Mouse (Mus musculus) kidney, postnatal 10 days (tissue): Measurements from ENCODE around the gene Esrp2.

ENCODE experiments used
- DNase-seq: peaks from one replicate; pipeline ENCODE4 v3.0.0; 2021; ENCODE audit warnings: mixed read lengths

The Esrp2 gene

GRCm38 (mm10) chr8:106136156-106137130 is at the start of gene Esrp2:
Gene Esrp2, minus strand, starts transcription at chr8:106136974.
- peak; percentile 89 for DNase-seq

GRCm38 (mm10) chr8:106186394-106186793 is 49.6 kb upstream of the Esrp2 start:
- DNase-seq, result no peak

GRCm38 (mm10) chr8:106185628-106186270 is 49.0 kb upstream of the Esrp2 start:
- DNase-seq, result no peak

GRCm38 (mm10) chr8:106178428-106178827 is 41.7 kb upstream of the Esrp2 start:
- DNase-seq, result no peak

GRCm38 (mm10) chr8:106177594-106177993 is 40.8 kb upstream of the Esrp2 start:
- no peak for DNase-seq

- DNase-seq, result no peak
Observed at GRCm38 (mm10) chr8:106176891-106177290, 40.1 kb upstream of the Esrp2 start.

GRCm38 (mm10) chr8:106173566-106173965 is 36.8 kb upstream of the Esrp2 start:
- DNase-seq, result no peak

- no peak for DNase-seq
Observed at GRCm38 (mm10) chr8:106169934-106170480, 33.2 kb upstream of the Esrp2 start.

- peak; percentile 51 for DNase-seq
Observed at GRCm38 (mm10) chr8:106169017-106169933, 32.5 kb upstream of the Esrp2 start.

- DNase-seq, result peak; percentile 91
Observed at GRCm38 (mm10) chr8:106168356-106169016, 31.7 kb upstream of the Esrp2 start, which contains the start of gene Slc7a6. Gene Slc7a6, plus strand, starts transcription at chr8:106168857.

- peak; percentile 85 for DNase-seq
Observed at GRCm38 (mm10) chr8:106165460-106165859, 28.7 kb upstream of the Esrp2 start.

GRCm38 (mm10) chr8:106163251-106163650 is 26.5 kb upstream of the Esrp2 start:
- no peak for DNase-seq

- DNase-seq, result no peak
Observed at GRCm38 (mm10) chr8:106159876-106160275, 23.1 kb upstream of the Esrp2 start.

- DNase-seq, result no peak
Observed at GRCm38 (mm10) chr8:106158381-106158780, 21.6 kb upstream of the Esrp2 start.

GRCm38 (mm10) chr8:106157419-106157818 is 20.6 kb upstream of the Esrp2 start:
- no peak for DNase-seq

- no peak for DNase-seq
Observed at GRCm38 (mm10) chr8:106152876-106153275, 16.1 kb upstream of the Esrp2 start.

GRCm38 (mm10) chr8:106151041-106151440 is 14.3 kb upstream of the Esrp2 start:
- DNase-seq, result no peak

GRCm38 (mm10) chr8:106150653-106151000 is 13.9 kb upstream of the Esrp2 start:
- no peak for DNase-seq

- peak; percentile 94 for DNase-seq
Observed at GRCm38 (mm10) chr8:106149801-106150652, 13.3 kb upstream of the Esrp2 start, which contains the start of gene Pla2g15. Gene Pla2g15, plus strand, starts transcription at chr8:106150399.

- DNase-seq, result no peak
Observed at GRCm38 (mm10) chr8:106149025-106149424, 12.3 kb upstream of the Esrp2 start.
